Mouse (Mus musculus): Measurements from ENCODE around the gene Abcb4. TPM values are rescaled to one million over a fixed set of nuclear protein-coding genes. Genes with fewer than 3 reads are reported as not detected.

The Abcb4 gene
- polyA plus RNA-seq, 1 experiment from 2014 or later = 0.27 TPM

DNA sequence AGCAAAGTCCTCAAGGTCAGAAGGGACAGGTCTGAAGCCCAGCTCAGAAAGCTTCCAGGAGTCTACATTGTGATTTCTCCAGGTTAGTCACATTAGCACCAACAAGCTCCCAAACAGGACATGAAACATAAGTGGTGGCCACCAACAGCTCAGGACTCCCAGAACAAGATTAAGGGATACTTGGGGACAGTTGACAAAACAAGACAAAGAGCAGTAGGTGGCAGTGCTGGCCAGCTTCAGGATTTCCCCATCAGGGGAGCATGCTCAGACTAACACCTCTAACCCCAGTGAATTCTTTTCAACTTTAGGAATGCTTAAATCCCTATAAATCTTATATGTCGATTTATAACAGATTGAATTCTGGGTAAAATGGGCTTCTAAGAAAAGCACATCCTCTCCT, 25.5 kb upstream of the Abcb4 start:
- H3K27ac ChIP-seq (ENCODE audit: low read depth) = no peak overlapping the region
- no peaks in the 10 kb centered on the region for H3K36me3 ChIP-seq (ENCODE audit: control insufficient read depth, insufficient read depth, low read length)
- no peak overlapping the region for H3K4me2 ChIP-seq (ENCODE audit: low read length)
- 18% methylated on average over 1 of the region's 1 CpGs for WGBS
- no peak for DNase-seq (ENCODE audit: low spot score)
- no peak overlapping the region for H3K9ac ChIP-seq (ENCODE audit: low read length)
- H3K9me3 ChIP-seq (ENCODE audit: control insufficient read depth, low read length) = no peaks in the 10 kb centered on the region
- no peak for ATAC-seq (replicated peaks; ENCODE audit: low FRiP score, low TSS enrichment, low read depth)
- H3K4me3 ChIP-seq (ENCODE audit: low read depth, low read length) = no peak overlapping the region
- H3K4me1 ChIP-seq (replicated peaks; ENCODE audit: control insufficient read depth, insufficient read depth, low read length) = no peaks in the 10 kb centered on the region; the same call in 1 of the 2 replicates
- no peaks in the 10 kb centered on the region for H3K27me3 ChIP-seq (replicated peaks; ENCODE audit: control insufficient read depth, insufficient read depth, low read length)

DNA sequence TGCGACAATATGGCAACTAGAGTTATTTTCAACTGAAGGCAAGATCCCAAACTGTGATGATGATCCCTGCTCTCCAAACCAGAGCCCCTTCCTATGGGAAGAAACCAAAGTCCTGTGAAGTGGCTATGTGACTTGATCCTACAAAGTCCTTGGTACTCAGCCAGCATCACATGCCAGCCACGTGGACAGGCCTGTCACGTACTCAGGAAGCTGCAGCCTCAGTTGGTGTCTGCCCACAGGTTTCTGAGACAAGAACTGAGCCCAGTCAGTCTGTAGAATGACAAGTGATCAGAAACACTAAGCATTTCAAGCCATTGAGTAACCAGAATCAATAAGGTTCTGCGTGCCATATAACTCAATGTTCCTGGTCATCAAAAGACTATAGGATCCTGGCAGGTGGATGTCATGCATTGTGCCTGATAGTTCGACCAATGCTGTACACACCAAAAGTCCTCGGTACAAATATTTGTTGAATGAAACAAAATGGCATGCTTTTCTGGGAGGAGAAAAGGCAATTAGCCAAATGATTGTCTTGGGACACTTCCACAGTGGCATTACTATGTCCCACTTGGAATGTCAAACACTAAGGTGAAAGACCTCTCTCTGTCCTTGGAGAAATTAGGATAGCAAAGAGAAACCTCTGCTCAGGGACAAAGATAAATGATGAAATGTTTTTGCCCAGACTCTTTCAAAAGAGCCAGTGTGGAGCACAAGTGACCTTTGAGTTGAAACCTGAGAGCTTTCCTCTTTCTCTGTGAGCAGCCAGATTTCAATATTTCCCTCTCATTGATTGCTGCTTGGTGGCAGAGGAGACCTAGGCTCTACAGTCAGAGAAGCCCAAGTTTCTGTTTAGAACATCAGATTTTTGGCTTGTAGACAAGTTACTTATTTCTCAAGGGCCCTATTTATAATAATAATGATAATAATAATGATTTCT, 20.3 kb upstream of the Abcb4 start:
- no peaks in the 10 kb centered on the region for H3K27me3 ChIP-seq (replicated peaks; ENCODE audit: control insufficient read depth, insufficient read depth, low read length)
- no peak overlapping the region for H3K4me3 ChIP-seq (ENCODE audit: low read depth, low read length)
- WGBS = 86% methylated on average over 6 of the region's 6 CpGs
- H3K27ac ChIP-seq (ENCODE audit: low read depth) = no peak overlapping the region
- no peaks in the 10 kb centered on the region for H3K4me1 ChIP-seq (replicated peaks; ENCODE audit: control insufficient read depth, insufficient read depth, low read length)
- H3K9ac ChIP-seq (ENCODE audit: low read length) = no peak overlapping the region
- no peaks in the 10 kb centered on the region for H3K9me3 ChIP-seq (ENCODE audit: control insufficient read depth, low read length)
- DNase-seq (ENCODE audit: low spot score) (no peak), ATAC-seq (replicated peaks; ENCODE audit: low FRiP score, low TSS enrichment, low read depth) (no peak)
- no peak overlapping the region for H3K4me2 ChIP-seq (ENCODE audit: low read length)
- H3K36me3 ChIP-seq (ENCODE audit: control insufficient read depth, insufficient read depth, low read length) = no peaks in the 10 kb centered on the region

DNA sequence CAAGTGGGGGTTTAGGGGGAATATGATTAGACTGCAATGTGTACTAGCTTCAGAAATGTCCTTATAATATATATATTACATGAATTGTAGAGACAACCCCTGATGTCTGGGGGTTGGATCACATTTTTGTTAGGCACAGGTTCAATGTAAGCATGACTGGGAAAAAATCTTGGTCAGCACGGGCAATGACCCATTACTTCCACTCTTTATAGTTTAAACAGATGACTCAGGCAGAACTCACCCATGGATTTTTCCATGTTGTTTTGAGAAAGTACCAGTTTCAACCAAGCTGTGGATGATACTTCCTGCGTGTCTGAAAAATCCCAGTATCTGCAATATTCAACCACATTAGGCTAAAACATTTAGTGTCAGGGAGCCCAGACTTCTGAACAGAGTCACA, 16.4 kb upstream of the Abcb4 start:
- H3K4me3 ChIP-seq (ENCODE audit: low read depth, low read length) = no peak overlapping the region
- H3K4me2 ChIP-seq (ENCODE audit: low read length) = no peak overlapping the region
- ATAC-seq (replicated peaks; ENCODE audit: low FRiP score, low TSS enrichment, low read depth) = no peak
- H3K4me1 ChIP-seq (replicated peaks; ENCODE audit: control insufficient read depth, insufficient read depth, low read length) = no peaks in the 10 kb centered on the region
- 82% methylated on average over 2 of the region's 2 CpGs for WGBS
- H3K27ac ChIP-seq (ENCODE audit: low read depth) = no peak overlapping the region
- no peaks in the 10 kb centered on the region for H3K9me3 ChIP-seq (ENCODE audit: control insufficient read depth, low read length)
- no peaks in the 10 kb centered on the region for H3K36me3 ChIP-seq (ENCODE audit: control insufficient read depth, insufficient read depth, low read length)
- H3K9ac ChIP-seq (ENCODE audit: low read length) = no peak overlapping the region
- H3K27me3 ChIP-seq (replicated peaks; ENCODE audit: control insufficient read depth, insufficient read depth, low read length) = no peaks in the 10 kb centered on the region
- no peak for DNase-seq (ENCODE audit: low spot score)

DNA sequence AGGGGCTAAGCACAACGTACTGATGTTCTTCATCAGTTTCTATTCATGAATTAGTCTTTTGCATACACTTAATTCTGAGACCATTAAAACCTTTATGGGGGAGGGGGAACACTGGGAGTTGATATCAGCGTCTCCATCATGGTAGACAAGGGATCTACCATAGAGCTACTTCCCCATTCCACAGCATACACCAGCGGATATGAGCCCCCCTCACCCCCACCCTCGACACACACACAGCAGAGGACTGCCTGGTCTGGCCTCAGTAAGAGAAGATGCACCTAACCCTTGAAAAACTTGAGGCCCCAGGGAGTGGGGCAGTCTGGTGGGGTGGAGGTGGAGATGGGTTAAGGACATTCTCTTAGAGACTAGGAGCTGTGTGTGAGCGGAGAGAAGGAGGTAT, 15.7 kb upstream of the Abcb4 start:
- H3K4me3 ChIP-seq (ENCODE audit: low read depth, low read length) = no peak overlapping the region
- no peaks in the 10 kb centered on the region for H3K4me1 ChIP-seq (replicated peaks; ENCODE audit: control insufficient read depth, insufficient read depth, low read length)
- DNase-seq (ENCODE audit: low spot score) = no peak
- no peaks in the 10 kb centered on the region for H3K9me3 ChIP-seq (ENCODE audit: control insufficient read depth, low read length)
- no peak overlapping the region for H3K9ac ChIP-seq (ENCODE audit: low read length)
- WGBS = 71% methylated on average over 5 of the region's 5 CpGs
- H3K36me3 ChIP-seq (ENCODE audit: control insufficient read depth, insufficient read depth, low read length) = no peaks in the 10 kb centered on the region
- no peak overlapping the region for H3K27ac ChIP-seq (ENCODE audit: low read depth)
- no peak overlapping the region for H3K4me2 ChIP-seq (ENCODE audit: low read length)
- no peaks in the 10 kb centered on the region for H3K27me3 ChIP-seq (replicated peaks; ENCODE audit: control insufficient read depth, insufficient read depth, low read length)
- no peak for ATAC-seq (replicated peaks; ENCODE audit: low FRiP score, low TSS enrichment, low read depth)

DNA sequence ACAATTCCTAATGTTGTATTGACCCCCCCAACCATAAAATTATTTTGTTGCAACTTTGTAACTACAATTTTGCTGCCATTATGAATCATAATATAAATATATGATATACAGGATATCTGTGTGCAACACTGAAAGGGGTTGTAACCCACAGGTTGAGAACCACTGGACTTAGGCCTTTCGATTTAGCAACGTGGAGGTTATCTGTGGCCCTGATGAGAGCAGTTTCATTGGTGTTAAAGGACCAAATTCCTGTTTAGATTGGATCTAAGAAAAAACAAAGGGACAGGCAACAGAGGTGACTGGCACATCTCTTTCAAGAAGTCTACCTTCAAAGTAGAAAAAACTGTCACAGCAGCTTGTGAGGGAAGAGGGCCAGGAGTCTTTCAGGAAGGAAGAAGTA, 7.7 kb upstream of the Abcb4 start:
- Histone ChIP-seq H3K9ac (ENCODE audit: low read length) (no peak overlapping the region), H3K27ac (ENCODE audit: low read depth) (no peak overlapping the region), H3K27me3 (replicated peaks; ENCODE audit: control insufficient read depth, insufficient read depth, low read length) (no peaks in the 10 kb centered on the region), H3K4me1 (replicated peaks; ENCODE audit: control insufficient read depth, insufficient read depth, low read length) (no peaks in the 10 kb centered on the region), H3K4me3 (ENCODE audit: low read depth, low read length) (no peak overlapping the region), H3K9me3 (ENCODE audit: control insufficient read depth, low read length) (no peaks in the 10 kb centered on the region), H3K36me3 (ENCODE audit: control insufficient read depth, insufficient read depth, low read length) (no peaks in the 10 kb centered on the region), H3K4me2 (ENCODE audit: low read length) (no peak overlapping the region)
- 80% methylated on average over 2 of the region's 2 CpGs for WGBS
- no peak for DNase-seq (ENCODE audit: low spot score)
- no peak for ATAC-seq (replicated peaks; ENCODE audit: low FRiP score, low TSS enrichment, low read depth)

DNA sequence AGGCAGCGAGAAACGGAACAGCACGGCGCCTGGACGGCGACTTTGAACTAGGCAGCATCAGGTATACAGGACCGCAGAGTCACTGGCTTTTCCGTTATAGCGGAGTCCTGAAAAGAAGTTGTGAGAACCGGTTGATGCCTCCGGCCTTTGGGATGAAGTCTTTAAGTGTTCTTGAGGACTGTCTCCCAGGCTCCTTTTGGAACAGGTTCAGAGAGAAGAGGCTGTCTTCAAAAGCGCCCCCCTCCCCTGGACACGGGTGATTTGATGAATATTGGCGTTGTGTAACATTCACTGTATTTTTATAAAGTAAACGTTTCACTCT, 548 bp downstream of the Abcb4 start:
- H3K27ac ChIP-seq (ENCODE audit: low read depth) = no peak overlapping the region
- WGBS = 8% methylated on average over 15 of the region's 15 CpGs
- no peaks in the 10 kb centered on the region for H3K36me3 ChIP-seq (ENCODE audit: control insufficient read depth, insufficient read depth, low read length)
- H3K4me3 ChIP-seq (ENCODE audit: low read depth, low read length) = peak overlapping the region; percentile 48
- no peaks in the 10 kb centered on the region for H3K4me1 ChIP-seq (replicated peaks; ENCODE audit: control insufficient read depth, insufficient read depth, low read length)
- DNase-seq (ENCODE audit: low spot score) (no peak), ATAC-seq (replicated peaks; ENCODE audit: low FRiP score, low TSS enrichment, low read depth) (no peak)
- H3K27me3 ChIP-seq (replicated peaks; ENCODE audit: control insufficient read depth, insufficient read depth, low read length) = 0 out of 2 replicates have a peak, but pooled peaks cover 12% of the 10 kb centered on the region
- H3K4me2 ChIP-seq (ENCODE audit: low read length) = peak overlapping the region; percentile 84
- H3K9me3 ChIP-seq (ENCODE audit: control insufficient read depth, low read length) = no peaks in the 10 kb centered on the region
- H3K9ac ChIP-seq (ENCODE audit: low read length) = peak overlapping the region; percentile 38; the same call in 1 of the 2 replicates

DNA sequence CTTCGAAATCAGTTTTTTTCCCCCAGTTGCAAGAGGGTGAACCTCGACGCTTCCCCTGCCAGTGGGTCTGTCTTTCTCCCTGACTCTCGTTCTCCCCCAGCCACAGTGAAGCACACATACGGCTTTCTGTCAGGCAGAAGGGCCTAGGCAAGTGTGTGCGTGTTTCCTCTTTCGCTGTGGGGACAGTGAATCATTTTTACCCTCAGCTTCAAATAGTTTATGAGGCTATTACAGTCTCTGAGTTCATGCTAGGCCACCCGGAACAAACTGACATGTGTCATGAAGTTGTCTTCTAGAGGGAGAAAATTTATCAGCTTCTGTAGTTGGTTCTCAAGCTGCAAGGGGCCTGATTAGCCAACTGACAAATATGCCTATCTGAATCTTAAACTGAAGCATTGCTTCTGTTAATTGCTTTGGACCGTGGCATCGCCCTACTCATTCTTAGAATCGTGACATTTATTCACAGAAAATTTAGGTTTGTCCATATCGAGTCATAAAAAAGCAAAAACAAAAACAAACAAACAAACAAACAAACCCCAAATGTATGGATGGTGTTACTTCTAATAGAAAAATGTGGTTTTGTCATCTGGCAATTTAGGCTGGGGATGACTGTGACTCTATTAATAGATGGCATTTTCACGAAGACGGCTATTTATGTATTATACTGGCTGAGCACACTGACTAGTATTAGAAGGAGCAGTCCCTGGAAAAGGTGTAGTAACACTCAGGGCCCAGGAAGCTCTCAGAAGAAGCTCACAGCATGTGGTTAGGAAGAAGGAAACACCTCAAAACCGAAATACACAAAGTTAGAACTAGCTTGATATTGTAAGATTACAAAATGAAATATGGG, 1.3 kb downstream of the Abcb4 start:
- ATAC-seq (replicated peaks; ENCODE audit: low FRiP score, low TSS enrichment, low read depth) (no peak), DNase-seq (ENCODE audit: low spot score) (no peak)
- Histone ChIP-seq H3K4me3 (ENCODE audit: low read depth, low read length) (no peak overlapping the region), H3K36me3 (ENCODE audit: control insufficient read depth, insufficient read depth, low read length) (no peaks in the 10 kb centered on the region), H3K27me3 (replicated peaks; ENCODE audit: control insufficient read depth, insufficient read depth, low read length) (0 out of 2 replicates have a peak, but pooled peaks cover 12% of the 10 kb centered on the region), H3K27ac (ENCODE audit: low read depth) (no peak overlapping the region), H3K9me3 (ENCODE audit: control insufficient read depth, low read length) (no peaks in the 10 kb centered on the region), H3K4me1 (replicated peaks; ENCODE audit: control insufficient read depth, insufficient read depth, low read length) (no peaks in the 10 kb centered on the region), H3K9ac (ENCODE audit: low read length) (no peak overlapping the region), H3K4me2 (ENCODE audit: low read length) (no peak overlapping the region)
- 72% methylated on average over 15 of the region's 15 CpGs for WGBS

DNA sequence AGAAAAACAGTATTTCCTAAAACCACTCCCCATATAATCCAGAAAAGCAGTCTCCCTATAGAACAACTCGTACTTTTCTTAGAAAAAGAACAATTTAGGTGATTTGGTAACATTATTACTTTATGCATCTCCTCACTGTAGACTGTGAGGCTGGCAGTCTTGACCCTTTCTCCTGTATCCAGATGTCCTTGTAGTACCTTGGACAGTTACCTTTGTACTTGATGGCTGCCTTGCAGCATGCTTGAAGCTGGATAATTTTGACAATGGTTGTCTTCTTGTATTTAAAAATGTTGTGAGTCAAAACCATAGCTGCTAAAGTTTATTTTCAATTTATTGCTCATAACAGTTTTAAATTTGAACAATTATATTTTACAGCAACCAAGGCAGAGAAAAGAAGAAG, 2.7 kb downstream of the Abcb4 start:
- Histone ChIP-seq H3K4me3 (ENCODE audit: low read depth, low read length) (no peak overlapping the region), H3K9me3 (ENCODE audit: control insufficient read depth, low read length) (no peaks in the 10 kb centered on the region), H3K4me2 (ENCODE audit: low read length) (no peak overlapping the region), H3K27me3 (replicated peaks; ENCODE audit: control insufficient read depth, insufficient read depth, low read length) (0 out of 2 replicates have a peak, but pooled peaks cover 12% of the 10 kb centered on the region), H3K27ac (ENCODE audit: low read depth) (no peak overlapping the region), H3K4me1 (replicated peaks; ENCODE audit: control insufficient read depth, insufficient read depth, low read length) (no peaks in the 10 kb centered on the region), H3K36me3 (ENCODE audit: control insufficient read depth, insufficient read depth, low read length) (no peaks in the 10 kb centered on the region), H3K9ac (ENCODE audit: low read length) (no peak overlapping the region)
- WGBS = 71% methylated on average over 1 of the region's 1 CpGs
- ATAC-seq (replicated peaks; ENCODE audit: low FRiP score, low TSS enrichment, low read depth) (no peak), DNase-seq (ENCODE audit: low spot score) (no peak)
